Mouse (Mus musculus): Measurements from ENCODE around the gene Gck.

GRCm38 (mm10) chr11:5981323-5981722 lies 31.4 kb upstream of the Gck start:
- TF ChIP-seq CTCF (IDR thresholded peaks at IDR 0.05; ENCODE audit: insufficient read depth, low read depth, low read length) (no peak), POLR2A (IDR thresholded peaks at IDR 0.05; ENCODE audit: insufficient read depth, low read depth, low read length) (no peak)
